20 mouse cellular contexts compared by ENCODE assay signal in the genomic region with DNA sequence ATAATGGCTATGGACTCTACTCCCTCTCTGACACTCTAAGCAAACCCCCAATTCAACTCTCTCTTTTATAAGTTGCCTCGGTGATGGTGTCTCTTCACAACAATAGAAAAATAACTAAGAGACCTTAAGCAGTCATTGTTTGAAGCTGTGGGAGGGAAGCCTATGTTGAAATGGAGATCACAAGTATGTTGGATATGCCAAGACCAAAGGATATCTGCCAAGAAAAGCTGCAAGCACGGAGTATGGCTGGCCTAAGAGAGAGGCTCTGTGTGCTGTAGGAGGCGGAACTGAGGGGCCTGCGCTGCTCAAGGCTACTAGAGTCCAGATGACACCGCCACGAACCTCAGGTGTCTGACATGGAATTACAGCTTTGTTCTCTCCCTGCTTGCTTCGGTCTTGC. TPM values are rescaled to one million over a fixed set of nuclear protein-coding genes. Genes with fewer than 3 reads are reported as not detected.
DNase-seq lines count a peak whose midpoint lies in the region; ATAC-seq lines count a peak whose summit lies in the region.
"Had no signal": no experiment of that assay in that cellular context is flagged by ENCODE, and none has a peak within 500 bp of the region (broad histone marks: within the 10 kb centered on the region; RNA-seq: fewer than 3 reads in every experiment).

No protein-coding gene starts in this region.

- peak; percentile 45 for DNase-seq in NIH3T3 (ENCODE audit: low read depth)
- DNase-seq in adipocyte (ENCODE audit: low spot score) = peak; percentile 87
- peak; percentile 16 for DNase-seq in fibroblast of lung, adult 2 months (ENCODE audit: low read depth)
- DNase-seq in gastrocnemius, adult 8-10 months (ENCODE audit: low spot score in 2 of 2) = no peak
- DNase-seq: adrenal gland, adult 8-10 months; adrenal gland, postnatal 14 days; adrenal gland, postnatal 36 days; cerebellum, adult 11-12 months; cerebellum, adult 2 months; cerebellum, adult 9-10 months; cerebellum, postnatal 10 days; cerebellum, postnatal 25 days; forebrain, postnatal 0 days had no signal

- H3K4me1 ChIP-seq in neural tube, embryonic 15.5 days = 0 out of 2 replicates have a peak, but pooled peaks cover 3% of the 10 kb centered on the region
- H3K4me1 ChIP-seq: embryonic facial prominence, embryonic 10.5 days; embryonic facial prominence, embryonic 12.5 days had no signal

- no peaks in the 10 kb centered on the region for H3K9me3 ChIP-seq in neural tube, embryonic 15.5 days (replicated peaks)
- H3K9me3 ChIP-seq: embryonic facial prominence, embryonic 10.5 days; embryonic facial prominence, embryonic 12.5 days; forebrain, embryonic 13.5 days; forebrain, embryonic 15.5 days had no signal

- no peak overlapping the region for H3K4me3 ChIP-seq in neural tube, embryonic 15.5 days (replicated peaks)
- H3K4me3 ChIP-seq: embryonic facial prominence, embryonic 10.5 days; embryonic facial prominence, embryonic 12.5 days; forebrain, embryonic 13.5 days; forebrain, embryonic 15.5 days had no signal

- ATAC-seq in neural tube, embryonic 15.5 days (ENCODE audit: low FRiP score) = no peak
- ATAC-seq in megakaryocyte progenitor cell, adult 5-6 weeks (replicated peaks; ENCODE audit: poor library complexity) = no peak
- ATAC-seq: forebrain, embryonic 13.5 days; forebrain, embryonic 15.5 days; forebrain, postnatal 0 days; Patski had no signal

- H3K4me2 ChIP-seq in neural tube, embryonic 15.5 days = no peak overlapping the region
- H3K4me2 ChIP-seq: embryonic facial prominence, embryonic 12.5 days; forebrain, embryonic 13.5 days; forebrain, embryonic 15.5 days had no signal

- H3K27me3 ChIP-seq in neural tube, embryonic 15.5 days (replicated peaks) = no peaks in the 10 kb centered on the region
- H3K27me3 ChIP-seq: embryonic facial prominence, embryonic 12.5 days; forebrain, embryonic 13.5 days; forebrain, embryonic 15.5 days had no signal

- H3K9ac ChIP-seq in neural tube, embryonic 15.5 days (replicated peaks) = no peak overlapping the region
- H3K9ac ChIP-seq: embryonic facial prominence, embryonic 12.5 days; forebrain, embryonic 13.5 days; forebrain, embryonic 15.5 days; forebrain, postnatal 0 days had no signal

- H3K36me3 ChIP-seq in neural tube, embryonic 15.5 days = no peaks in the 10 kb centered on the region
- H3K36me3 ChIP-seq: embryonic facial prominence, embryonic 10.5 days; embryonic facial prominence, embryonic 12.5 days; forebrain, embryonic 15.5 days had no signal

- WGBS in neural tube, embryonic 15.5 days = 72% methylated on average over 7 of the region's 7 CpGs

- H3K27ac ChIP-seq in neural tube, embryonic 15.5 days (replicated peaks) = no peak overlapping the region
- H3K27ac ChIP-seq: embryonic facial prominence, embryonic 10.5 days; embryonic facial prominence, embryonic 12.5 days; forebrain, embryonic 13.5 days; forebrain, embryonic 15.5 days had no signal

RNA-seq across cellular contexts. Expression of gene Ctnnbl1, which starts 55.3 kb away (rescaled TPM):
- 10 to 100 TPM in 3 of 4 experiments, 1 to 10 TPM in 1; 9.3 to 12.8 (median 11.1) TPM for total RNA-seq in gastrocnemius, adult 8-10 months (2022)
- polyA plus RNA-seq in neural tube, embryonic 15.5 days (2015; fragmentation: Nextera tagmentation; extraction: Ambion mirVana) = 51.3 and 52.6 TPM in 2 replicates
- 22.5 and 26.0 TPM in 2 replicates for total RNA-seq in megakaryocyte progenitor cell, adult 5-6 weeks (2015)
- 44.0 and 52.0 TPM in 2 replicates for total RNA-seq in megakaryocyte progenitor cell, adult 5-6 weeks (2017)

Comparison
In these comparisons a context has a peak if more than half of its experiments do, and no peak if none do; other contexts are left out.
1. DNase-seq: peak in NIH3T3 (single experiment), adipocyte (single experiment) and fibroblast of lung, adult 2 months (single experiment); none in gastrocnemius, adult 8-10 months (0 of 2).